Mouse (Mus musculus): Measurements from ENCODE around the gene Aebp2. TPM values are rescaled to one million over a fixed set of nuclear protein-coding genes. Genes with fewer than 3 reads are reported as not detected.

Gene Aebp2
- polyA plus RNA-seq, 1 experiment from 2014 or later: 3.0 TPM

DNA sequence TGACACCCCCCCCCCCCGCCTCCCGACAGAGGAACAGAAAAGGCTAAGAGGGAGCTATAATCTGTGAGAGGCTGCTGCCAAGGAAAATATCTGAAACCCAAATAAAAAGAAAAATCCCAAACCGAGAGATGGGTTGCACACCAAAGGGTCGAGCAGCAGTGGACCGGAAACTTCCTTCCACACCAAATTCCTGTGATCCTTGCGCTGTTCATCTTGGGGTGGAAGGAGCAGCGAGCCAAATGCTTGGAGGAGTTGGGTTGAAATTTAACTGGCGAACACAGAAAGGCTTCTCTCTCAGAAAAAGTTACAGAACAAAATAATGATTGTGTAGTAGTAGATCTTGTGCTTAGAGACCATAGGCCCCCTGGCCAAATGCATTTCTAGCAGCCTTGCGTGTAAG, 55.5 kb downstream of the Aebp2 start:
- 77% methylated on average over 9 of the region's 9 CpGs for WGBS (ENCODE audit: insufficient replicate concordance)
- H3K4me1 ChIP-seq (replicated peaks): peaks cover 3% of the 10 kb centered on the region; the same call in 1 of the 2 replicates
- H3K9ac ChIP-seq: no peak overlapping the region
- no peak overlapping the region for H3K27ac ChIP-seq
- no peaks in the 10 kb centered on the region for H3K36me3 ChIP-seq
- H3K4me2 ChIP-seq: no peak overlapping the region
- no peak overlapping the region for H3K4me3 ChIP-seq (replicated peaks)
- DNase-seq (no peak), ATAC-seq (ENCODE audit: low read depth) (no peak)
- no peaks in the 10 kb centered on the region for H3K27me3 ChIP-seq
- no peaks in the 10 kb centered on the region for H3K9me3 ChIP-seq (replicated peaks)

DNA sequence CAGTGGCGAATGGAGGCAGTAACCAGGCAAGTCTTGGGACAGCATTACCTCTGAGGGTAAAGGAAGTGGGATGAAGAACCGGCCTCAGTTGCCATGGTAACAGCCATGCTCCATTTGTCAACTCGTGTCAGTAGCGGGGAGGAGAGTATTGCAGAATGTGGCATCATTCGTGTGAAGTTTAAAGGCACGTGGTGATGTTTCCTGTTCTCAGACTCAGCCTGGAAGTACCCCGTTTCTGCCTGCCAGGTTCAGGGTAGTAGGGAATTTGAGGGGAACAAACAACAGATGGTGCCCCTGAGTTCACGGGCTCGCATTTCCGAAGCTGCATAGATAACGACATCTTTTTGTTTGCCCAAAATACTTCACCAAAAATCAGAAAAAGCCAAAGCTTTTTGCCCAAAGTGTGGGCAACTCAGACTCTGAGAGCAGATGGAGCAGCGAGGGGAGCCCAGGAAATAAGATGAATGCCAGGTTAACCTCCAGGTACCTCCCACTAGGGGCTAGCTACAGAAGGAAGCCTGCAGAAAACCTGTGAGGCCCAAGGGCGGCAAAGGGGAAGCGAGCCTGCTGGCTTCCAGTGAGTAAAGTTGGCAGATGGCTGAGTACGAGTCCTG, 56.3 kb downstream of the Aebp2 start:
- no peak overlapping the region for H3K9ac ChIP-seq
- WGBS (ENCODE audit: insufficient replicate concordance): 19% methylated on average over 15 of the region's 15 CpGs
- H3K27me3 ChIP-seq: no peaks in the 10 kb centered on the region
- H3K4me3 ChIP-seq (replicated peaks): no peak overlapping the region
- ATAC-seq (ENCODE audit: low read depth) (no peak), DNase-seq (no peak)
- H3K36me3 ChIP-seq: no peaks in the 10 kb centered on the region
- H3K27ac ChIP-seq: no peak overlapping the region
- H3K4me1 ChIP-seq (replicated peaks): peaks cover 4% of the 10 kb centered on the region; the same call in 1 of the 2 replicates
- H3K4me2 ChIP-seq: no peak overlapping the region
- no peaks in the 10 kb centered on the region for H3K9me3 ChIP-seq (replicated peaks)

DNA sequence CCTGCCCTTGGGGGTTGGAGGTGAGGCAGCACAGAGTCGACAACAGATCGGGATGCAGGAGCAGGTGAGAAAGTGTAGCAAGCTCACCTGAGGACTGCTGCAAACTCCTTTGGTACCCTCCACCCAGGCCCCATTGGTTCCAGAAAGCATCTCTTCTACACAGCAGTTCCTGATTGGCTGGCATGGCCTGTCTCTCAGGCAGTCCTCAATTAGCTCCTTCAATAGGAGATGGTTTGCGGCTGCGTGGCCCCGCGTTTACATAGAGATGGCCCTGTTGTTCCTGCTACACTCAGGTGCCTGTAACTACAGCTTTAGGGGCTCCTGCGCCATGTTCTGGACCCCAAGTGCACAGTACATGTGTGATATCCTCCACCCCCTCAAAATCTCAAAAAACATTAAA, 58.2 kb downstream of the Aebp2 start:
- 64% methylated on average over 7 of the region's 7 CpGs for WGBS (ENCODE audit: insufficient replicate concordance)
- H3K36me3 ChIP-seq: no peaks in the 10 kb centered on the region
- peaks cover 4% of the 10 kb centered on the region; the same call in 1 of the 2 replicates for H3K4me1 ChIP-seq (replicated peaks)
- H3K9ac ChIP-seq: no peak overlapping the region
- H3K4me3 ChIP-seq (replicated peaks): no peak overlapping the region
- H3K27me3 ChIP-seq: no peaks in the 10 kb centered on the region
- DNase-seq (no peak), ATAC-seq (ENCODE audit: low read depth) (no peak; the same call in 1 of the 2 replicates)
- H3K4me2 ChIP-seq: no peak overlapping the region
- no peaks in the 10 kb centered on the region for H3K9me3 ChIP-seq (replicated peaks)
- H3K27ac ChIP-seq: no peak overlapping the region

DNA sequence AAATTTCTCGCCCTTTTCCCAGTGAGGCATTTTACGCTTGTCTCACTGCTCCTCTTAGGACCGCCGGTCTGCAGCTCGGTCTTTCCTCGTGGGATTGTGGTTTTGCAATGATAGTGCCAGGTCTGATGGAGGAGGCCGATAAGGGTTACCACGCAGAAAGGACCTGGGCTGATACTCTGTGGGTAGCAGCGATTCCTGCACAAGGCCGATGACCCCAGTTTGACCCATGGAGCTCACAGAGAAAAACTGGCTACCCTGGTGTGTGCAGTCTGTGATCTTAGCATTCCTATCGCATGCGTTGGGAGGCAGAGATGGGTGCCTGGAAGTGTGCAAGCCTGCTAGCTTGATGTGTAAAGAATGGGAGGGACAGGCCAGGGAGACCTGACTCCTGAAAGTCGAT, 60.4 kb downstream of the Aebp2 start:
- WGBS (ENCODE audit: insufficient replicate concordance): 23% methylated on average over 13 of the region's 13 CpGs

DNA sequence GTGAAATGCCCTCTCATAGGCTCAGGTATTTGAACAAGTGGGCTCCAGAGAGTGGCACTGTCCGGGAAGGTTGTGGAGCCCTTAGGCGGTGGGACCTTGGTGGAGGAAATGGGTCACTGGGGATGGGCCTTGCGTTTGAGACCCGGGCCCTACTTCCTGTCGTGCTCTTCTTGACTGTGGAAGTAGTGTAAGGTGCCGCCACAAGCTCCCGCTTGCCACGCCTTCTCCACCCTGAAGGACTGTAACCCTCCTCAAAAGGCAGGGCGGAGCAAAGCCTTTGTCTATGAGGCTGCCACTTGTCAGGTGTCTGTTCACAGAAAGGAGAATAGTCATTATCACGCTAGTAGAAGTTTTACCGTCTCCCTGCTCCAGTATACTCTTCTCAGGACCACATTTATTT, 61.9 kb downstream of the Aebp2 start:
- WGBS (ENCODE audit: insufficient replicate concordance): 66% methylated on average over 11 of the region's 11 CpGs
- DNase-seq (no peak), ATAC-seq (ENCODE audit: low read depth) (no peak)
- Histone ChIP-seq H3K4me2 (no peak overlapping the region), H3K36me3 (no peaks in the 10 kb centered on the region), H3K4me1 (replicated peaks) (peaks cover 4% of the 10 kb centered on the region; the same call in 1 of the 2 replicates), H3K4me3 (replicated peaks) (no peak overlapping the region), H3K9ac (no peak overlapping the region), H3K27ac (no peak overlapping the region), H3K27me3 (no peaks in the 10 kb centered on the region), H3K9me3 (replicated peaks) (no peaks in the 10 kb centered on the region)

More for the DNA sequence above, 60.4 kb downstream of the Aebp2 start:
- no peak overlapping the region for H3K27ac ChIP-seq
- ATAC-seq (ENCODE audit: low read depth) (no peak), DNase-seq (no peak)
- no peak overlapping the region for H3K9ac ChIP-seq
- peaks cover 4% of the 10 kb centered on the region; the same call in 1 of the 2 replicates for H3K4me1 ChIP-seq (replicated peaks)
- no peak overlapping the region for H3K4me2 ChIP-seq
- no peaks in the 10 kb centered on the region for H3K27me3 ChIP-seq
- no peaks in the 10 kb centered on the region for H3K9me3 ChIP-seq (replicated peaks)
- no peak overlapping the region for H3K4me3 ChIP-seq (replicated peaks)
- no peaks in the 10 kb centered on the region for H3K36me3 ChIP-seq

DNA sequence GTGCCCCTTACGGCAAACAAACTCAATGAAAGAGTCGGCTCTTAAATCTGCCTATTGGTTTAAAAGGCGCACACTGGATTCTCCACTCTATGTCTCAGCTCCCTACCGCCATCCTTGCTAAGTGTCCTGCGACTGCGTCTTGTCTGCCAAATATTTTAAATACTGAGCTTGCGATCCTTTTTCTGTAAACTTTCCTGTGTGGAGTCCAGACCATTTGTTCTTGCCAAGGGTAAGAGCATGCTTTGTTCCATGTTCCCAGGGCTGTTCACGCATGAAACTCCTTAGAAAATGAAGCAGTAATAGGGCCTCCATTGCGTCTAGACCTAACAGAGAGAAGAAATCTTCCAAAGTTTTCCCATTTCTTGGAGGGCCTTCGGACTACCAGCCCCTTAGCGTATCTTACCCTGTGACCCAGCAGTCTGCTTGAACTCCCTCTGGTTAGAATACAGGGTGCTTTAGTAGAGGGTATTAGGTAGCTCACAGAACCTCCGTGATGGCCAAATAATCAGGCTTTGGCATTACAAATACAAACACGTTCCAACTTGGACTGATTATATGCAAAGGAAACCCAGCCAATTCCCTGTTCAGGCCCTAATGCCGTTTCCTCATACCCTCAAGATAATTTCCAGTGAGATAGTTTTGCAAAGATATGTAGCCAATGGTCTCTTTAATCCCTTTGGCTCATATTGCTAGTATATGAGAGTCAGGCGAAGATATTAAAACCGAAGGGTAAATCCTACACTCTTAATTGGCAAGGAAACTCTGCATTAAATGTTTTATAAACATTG, 67.3 kb downstream of the Aebp2 start:
- H3K27me3 ChIP-seq: no peaks in the 10 kb centered on the region
- no peaks in the 10 kb centered on the region for H3K4me1 ChIP-seq (replicated peaks)
- no peak for DNase-seq
- H3K36me3 ChIP-seq: no peaks in the 10 kb centered on the region
- no peak for ATAC-seq (ENCODE audit: low read depth)
- H3K9me3 ChIP-seq (replicated peaks): no peaks in the 10 kb centered on the region
- WGBS (ENCODE audit: insufficient replicate concordance): 73% methylated on average over 16 of the region's 16 CpGs
- no peak overlapping the region for H3K4me2 ChIP-seq
- H3K27ac ChIP-seq: no peak overlapping the region
- H3K4me3 ChIP-seq (replicated peaks): no peak overlapping the region
- H3K9ac ChIP-seq: no peak overlapping the region

DNA sequence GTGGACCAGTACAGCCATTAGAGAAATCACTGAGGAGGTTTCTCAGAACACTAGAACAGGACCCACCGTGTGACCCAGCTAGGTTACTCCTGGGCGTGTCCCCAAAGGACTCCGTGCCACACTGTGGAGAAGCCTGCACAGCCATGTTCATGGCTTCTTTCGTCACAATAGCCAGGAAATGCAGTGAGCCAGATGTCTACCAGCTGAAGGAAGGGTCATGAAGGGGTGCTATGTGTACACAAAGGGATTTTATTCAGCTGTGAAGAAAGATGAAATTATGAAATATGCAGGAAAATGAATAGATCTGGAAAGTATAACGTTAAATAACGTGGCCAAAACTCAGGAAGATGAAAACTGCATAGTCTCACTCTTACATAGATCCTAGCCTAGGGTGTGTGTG, 69.7 kb downstream of the Aebp2 start:
- no peak overlapping the region for H3K9ac ChIP-seq
- no peaks in the 10 kb centered on the region for H3K27me3 ChIP-seq
- WGBS (ENCODE audit: insufficient replicate concordance): 68% methylated on average over 6 of the region's 6 CpGs
- no peak overlapping the region for H3K27ac ChIP-seq
- no peak overlapping the region for H3K4me3 ChIP-seq (replicated peaks)
- DNase-seq: no peak
- no peak for ATAC-seq (ENCODE audit: low read depth)
- H3K36me3 ChIP-seq: no peaks in the 10 kb centered on the region
- H3K9me3 ChIP-seq (replicated peaks): no peaks in the 10 kb centered on the region
- H3K4me2 ChIP-seq: no peak overlapping the region
- H3K4me1 ChIP-seq (replicated peaks): no peaks in the 10 kb centered on the region

DNA sequence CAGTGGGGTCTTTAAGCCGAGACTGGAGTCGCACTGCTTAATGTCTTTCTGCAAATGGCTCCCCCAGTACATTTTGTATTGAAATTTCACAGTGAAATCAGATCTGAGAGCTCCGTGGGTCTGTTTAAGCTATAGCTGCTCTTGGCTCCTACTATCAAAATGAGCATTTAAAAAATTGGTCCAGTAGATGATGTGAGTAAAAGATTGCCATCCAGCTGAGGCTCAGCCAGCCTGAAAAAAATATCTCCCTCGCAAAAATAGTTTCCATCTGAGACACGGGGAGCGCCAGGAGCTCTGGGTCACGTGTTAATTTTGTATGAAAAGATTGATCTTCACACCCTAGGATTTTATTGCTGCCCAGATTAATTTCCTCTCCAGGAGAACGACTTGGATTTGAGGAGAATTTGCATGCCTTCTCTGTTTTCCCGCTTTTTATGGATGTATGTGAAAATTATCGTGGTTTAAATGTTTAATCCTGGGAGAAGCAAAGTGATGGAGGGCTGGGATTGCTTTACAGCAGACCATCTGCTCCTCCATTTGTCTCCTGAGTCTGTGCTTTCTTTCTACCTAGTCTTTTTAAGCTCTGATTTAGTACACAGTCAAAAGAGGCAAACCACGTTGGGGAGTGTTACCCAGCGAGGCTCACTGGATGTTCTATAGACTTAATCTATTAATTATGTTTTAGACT, 73.9 kb downstream of the Aebp2 start:
- ATAC-seq (ENCODE audit: low read depth): no peak
- 64% methylated on average over 12 of the region's 12 CpGs for WGBS (ENCODE audit: insufficient replicate concordance)

DNA sequence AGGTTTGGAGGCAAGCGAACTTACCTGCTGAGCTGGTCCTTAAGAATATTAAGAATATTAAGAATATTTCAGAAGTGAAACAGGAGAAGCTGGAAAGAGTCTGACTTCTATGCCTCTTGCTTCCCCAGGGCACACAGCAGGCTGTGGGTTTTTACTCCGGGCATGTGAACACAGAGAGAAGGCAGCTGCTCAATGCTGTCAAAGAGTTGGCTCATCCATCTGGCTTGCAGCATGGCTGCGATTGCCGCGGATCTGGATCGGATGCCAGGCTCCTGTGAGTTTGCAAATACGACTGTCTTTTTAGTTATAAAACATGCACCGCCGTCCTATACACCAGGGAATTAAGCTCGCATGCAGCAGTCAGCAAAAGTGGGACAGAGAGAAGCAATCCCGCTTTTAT, 75.5 kb downstream of the Aebp2 start:
- Histone ChIP-seq H3K27ac (no peak overlapping the region), H3K36me3 (no peaks in the 10 kb centered on the region), H3K9me3 (replicated peaks) (no peaks in the 10 kb centered on the region), H3K4me3 (replicated peaks) (no peak overlapping the region), H3K4me2 (no peak overlapping the region), H3K27me3 (no peaks in the 10 kb centered on the region), H3K4me1 (replicated peaks) (no peaks in the 10 kb centered on the region), H3K9ac (no peak overlapping the region)
- ATAC-seq (ENCODE audit: low read depth) (no peak), DNase-seq (no peak)
- 80% methylated on average over 11 of the region's 11 CpGs for whole genome bisulfite sequencing (ENCODE audit: insufficient replicate concordance)

More for the DNA sequence above, 73.9 kb downstream of the Aebp2 start:
- H3K4me2 ChIP-seq: no peak overlapping the region
- H3K9me3 ChIP-seq (replicated peaks): no peaks in the 10 kb centered on the region
- DNase-seq: no peak
- H3K36me3 ChIP-seq: no peaks in the 10 kb centered on the region
- no peaks in the 10 kb centered on the region for H3K4me1 ChIP-seq (replicated peaks)
- no peak overlapping the region for H3K9ac ChIP-seq
- no peaks in the 10 kb centered on the region for H3K27me3 ChIP-seq
- no peak overlapping the region for H3K27ac ChIP-seq
- no peak overlapping the region for H3K4me3 ChIP-seq (replicated peaks)

DNA sequence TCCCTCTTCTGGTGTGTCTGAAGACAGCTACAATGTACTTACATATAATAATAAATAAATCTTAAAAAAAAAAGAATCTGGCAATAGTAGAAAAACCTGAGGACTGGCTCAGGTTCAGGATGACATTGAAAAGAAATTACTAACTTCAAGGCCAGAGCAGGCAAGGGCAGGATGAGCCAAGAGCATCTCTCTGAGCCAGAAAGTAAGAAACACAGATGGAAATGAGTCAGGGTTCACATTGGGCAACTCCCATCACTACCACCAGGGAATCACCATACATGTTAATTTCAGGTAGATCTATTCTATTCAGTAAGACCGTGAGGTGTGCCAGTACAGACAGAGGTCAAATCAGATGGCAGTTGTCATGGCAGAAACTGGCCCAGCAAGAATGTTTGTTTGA, 76.1 kb downstream of the Aebp2 start:
- H3K27ac ChIP-seq: no peak overlapping the region

DNA sequence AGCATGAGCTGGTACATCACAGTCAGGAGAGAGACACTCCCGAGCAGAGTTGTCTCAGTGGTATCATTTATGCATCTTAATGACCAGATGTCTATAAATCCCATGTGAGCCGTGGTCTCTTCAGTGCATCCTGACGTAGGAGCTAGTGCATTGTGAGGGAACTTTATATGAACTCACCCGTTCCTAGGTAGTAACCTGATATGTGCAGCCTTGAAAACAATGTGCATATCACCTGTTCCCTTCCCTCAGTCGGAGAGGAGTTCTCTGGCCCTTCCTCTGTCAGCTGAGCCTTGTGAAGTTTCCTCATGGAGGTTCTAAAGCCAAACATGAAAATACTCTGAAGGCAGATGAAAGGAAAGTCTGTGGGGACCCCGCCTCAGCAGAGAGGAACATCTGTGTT, 78.8 kb downstream of the Aebp2 start:
- H3K4me3 ChIP-seq (replicated peaks): no peak overlapping the region
- ATAC-seq (ENCODE audit: low read depth) (no peak), DNase-seq (no peak)
- no peak overlapping the region for H3K27ac ChIP-seq
- no peak overlapping the region for H3K4me2 ChIP-seq
- no peak overlapping the region for H3K9ac ChIP-seq
- no peaks in the 10 kb centered on the region for H3K27me3 ChIP-seq
- H3K4me1 ChIP-seq (replicated peaks): no peaks in the 10 kb centered on the region
- H3K9me3 ChIP-seq (replicated peaks): no peaks in the 10 kb centered on the region
- WGBS (ENCODE audit: insufficient replicate concordance): 67% methylated on average over 6 of the region's 6 CpGs
- H3K36me3 ChIP-seq: no peaks in the 10 kb centered on the region

More for the DNA sequence above, 76.1 kb downstream of the Aebp2 start:
- Histone ChIP-seq H3K4me2 (no peak overlapping the region), H3K9ac (no peak overlapping the region), H3K4me1 (replicated peaks) (no peaks in the 10 kb centered on the region), H3K9me3 (replicated peaks) (no peaks in the 10 kb centered on the region), H3K36me3 (no peaks in the 10 kb centered on the region), H3K4me3 (replicated peaks) (no peak overlapping the region), H3K27me3 (no peaks in the 10 kb centered on the region)
- DNase-seq (no peak), ATAC-seq (ENCODE audit: low read depth) (no peak)
- WGBS (ENCODE audit: insufficient replicate concordance): 65% methylated on average over 1 of the region's 1 CpGs
